Mouse (Mus musculus) gastrocnemius, adult 8-10 months (tissue): ENCODE data around the gene Inka2. TPM values are rescaled to one million over a fixed set of nuclear protein-coding genes. Genes with fewer than 3 reads are reported as not detected.

Source experiments
- DNase-seq, 2 experiments: peaks; one replicate each; pipeline ENCODE4 v3.0.0; 2022; ENCODE audit warnings: low spot score in 2 of 2
- total RNA-seq, 4 experiments: library from RNA; stranded (reverse); gene quantifications; 2 replicates each; pipeline ENCODE4 v1.2.4; 2022

Inka2 gene
- total RNA-seq, 4 experiments from 2014 or later = 2.5 to 4.4 (median 3.1) TPM

DNA sequence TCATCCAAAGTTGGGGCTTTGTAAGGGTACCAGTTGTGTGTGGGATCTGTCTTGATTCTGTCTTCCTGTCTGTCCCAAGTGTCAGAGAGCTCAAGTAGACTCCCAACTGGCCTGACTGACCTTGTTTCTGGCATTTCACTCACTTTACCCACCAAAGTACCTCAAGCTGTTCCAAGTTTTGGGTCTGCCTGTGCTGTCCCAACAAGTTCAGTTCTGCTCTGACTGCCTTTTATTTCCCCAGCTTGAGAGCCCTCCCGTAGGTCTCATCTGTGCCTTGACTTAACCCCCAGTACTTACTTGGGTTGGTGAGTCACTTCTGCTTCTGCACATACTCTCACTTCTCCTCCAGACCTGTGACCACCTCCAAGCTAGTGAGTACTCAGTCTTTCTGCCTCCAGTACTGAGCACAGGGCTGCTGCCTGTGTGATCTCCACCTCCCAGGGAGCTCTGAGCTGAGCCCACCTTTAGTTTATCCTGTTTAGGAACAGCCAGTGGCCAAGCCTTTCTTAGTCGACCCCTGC is 17.3 kb downstream of the Inka2 start:
- no peak for DNase-seq

DNA sequence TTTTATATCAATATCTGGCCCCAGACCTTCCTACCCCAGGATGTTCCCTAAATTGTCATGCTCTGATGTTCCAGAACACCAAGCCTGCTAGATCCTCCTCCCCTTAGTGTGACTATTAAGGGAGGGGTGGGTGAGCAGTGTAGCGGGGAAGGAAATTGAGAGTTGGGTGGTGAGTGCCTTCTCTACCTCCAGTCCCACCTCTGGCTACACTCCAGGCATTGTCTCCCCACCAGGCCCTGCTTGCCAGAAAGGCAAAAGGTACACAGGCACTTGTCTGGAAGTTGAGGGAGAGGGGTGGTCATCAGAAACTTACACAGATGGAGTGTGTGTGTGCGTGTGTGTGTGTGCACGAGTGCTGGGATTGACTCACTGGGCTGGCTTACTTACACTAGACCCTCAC is 18.1 kb downstream of the Inka2 start:
- no peak for DNase-seq

DNA sequence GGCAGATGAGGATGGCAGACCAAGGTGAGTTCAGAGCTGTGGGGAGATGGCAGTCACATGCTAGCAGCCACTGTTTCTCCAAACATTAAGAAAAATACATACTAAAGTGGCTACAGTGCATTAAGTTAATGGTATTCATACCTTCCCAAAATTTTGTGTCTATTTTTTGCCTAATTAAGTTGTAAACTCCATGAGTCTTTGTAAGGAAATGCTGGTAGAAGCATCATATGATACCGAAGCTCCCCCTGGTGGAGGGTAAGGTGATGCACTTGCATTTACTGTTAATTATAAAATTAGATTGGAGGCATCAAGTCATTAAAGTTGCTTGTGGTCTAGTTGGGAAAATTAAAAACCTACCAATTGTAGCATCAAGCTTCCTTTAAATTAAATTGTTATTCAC is 21.6 kb downstream of the Inka2 start:
- DNase-seq = no peak

DNA sequence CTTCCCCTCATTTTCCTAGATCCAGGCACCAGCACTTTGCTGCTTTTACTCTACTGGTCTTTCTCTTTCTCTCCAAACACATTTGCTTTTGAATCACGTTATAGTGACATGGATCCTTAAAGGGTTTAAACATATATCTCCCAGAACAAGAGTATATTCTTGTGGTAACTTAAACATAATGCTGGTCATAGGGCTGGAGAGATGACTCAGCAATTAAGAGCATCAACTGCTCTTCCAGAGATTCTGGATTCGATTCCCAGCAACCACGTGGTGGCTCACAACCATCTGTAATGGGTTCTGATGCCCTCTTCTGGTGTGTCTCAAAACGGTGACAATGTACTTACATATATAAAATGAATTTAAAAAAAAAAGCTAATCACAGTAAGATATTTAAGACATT is 28.0 kb downstream of the Inka2 start:
- no peak for DNase-seq

DNA sequence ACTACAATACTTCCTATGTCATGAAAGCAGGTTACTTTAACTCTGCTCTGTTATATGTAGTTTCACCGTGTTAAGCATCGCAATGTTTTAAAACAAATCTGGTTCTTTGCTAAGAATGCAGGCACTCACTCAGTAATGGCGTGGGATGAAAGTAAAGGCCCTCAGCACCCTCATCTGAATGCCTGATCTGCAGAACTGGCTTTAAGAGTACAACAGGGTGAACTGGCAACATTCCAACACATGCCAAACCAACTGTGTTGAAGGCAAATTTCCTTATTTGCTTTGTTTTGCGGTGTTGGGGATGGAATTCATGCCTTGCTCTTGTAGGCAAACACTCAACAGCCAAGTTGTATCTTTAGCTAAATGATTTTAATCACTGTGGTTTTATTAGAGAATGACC is 29.1 kb downstream of the Inka2 start:
- no peak for DNase-seq

DNA sequence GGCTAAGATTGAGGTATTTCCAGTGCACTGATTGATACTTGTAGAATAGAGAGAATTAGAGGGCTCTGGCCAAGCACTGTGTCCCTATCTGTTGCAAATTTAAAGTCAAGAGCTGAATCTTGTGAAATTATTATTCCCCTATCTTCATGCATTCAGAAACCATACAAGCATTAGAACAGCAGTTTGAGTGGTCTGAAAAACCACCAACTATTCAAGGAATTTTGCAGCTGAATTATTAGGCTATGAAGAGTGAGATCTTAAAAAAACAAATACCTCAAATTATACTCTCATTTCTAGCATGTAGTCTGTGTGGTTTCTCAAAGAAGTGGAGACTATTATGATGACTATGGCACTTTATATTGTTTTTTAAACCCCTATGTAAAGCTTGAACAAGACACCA is 30.9 kb downstream of the Inka2 start:
- no peak for DNase-seq

DNA sequence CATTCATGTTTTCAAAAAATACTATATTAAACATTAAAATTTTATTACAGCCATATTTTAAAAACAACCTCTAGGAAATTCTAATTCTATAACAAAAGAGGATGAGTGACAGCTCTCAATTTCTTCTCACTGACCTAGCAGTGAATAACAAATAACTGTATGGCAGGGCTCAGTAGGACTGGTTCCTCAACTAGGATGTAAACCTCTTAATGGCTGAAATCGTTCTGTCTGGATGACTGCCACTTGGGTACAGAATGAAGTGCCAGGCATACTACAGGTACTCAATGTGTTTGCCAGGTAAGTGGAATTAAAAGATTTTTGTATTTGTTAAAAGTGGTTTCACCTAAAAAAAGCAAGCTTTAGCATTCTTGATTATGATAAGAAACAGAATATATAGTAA is 31.7 kb downstream of the Inka2 start:
- DNase-seq = no peak

DNA sequence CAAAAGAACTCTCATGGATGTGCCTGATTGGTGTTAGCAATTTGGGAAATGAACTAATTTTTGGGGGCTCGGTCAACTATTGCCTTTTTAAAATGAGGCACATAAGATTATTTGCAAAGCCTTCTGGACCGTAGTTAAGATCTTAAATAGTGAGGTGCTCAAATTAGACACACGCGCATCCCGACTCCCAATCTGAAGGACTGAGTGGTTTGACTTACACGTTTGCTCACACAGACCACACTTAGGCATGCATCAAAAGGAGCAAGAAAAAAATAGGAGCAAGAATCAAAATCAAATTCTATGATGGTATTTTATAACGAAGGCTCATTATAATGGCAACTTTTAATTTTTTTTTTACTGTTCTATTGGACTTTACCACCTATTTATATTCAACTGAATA is 32.7 kb downstream of the Inka2 start:
- DNase-seq = no peak

DNA sequence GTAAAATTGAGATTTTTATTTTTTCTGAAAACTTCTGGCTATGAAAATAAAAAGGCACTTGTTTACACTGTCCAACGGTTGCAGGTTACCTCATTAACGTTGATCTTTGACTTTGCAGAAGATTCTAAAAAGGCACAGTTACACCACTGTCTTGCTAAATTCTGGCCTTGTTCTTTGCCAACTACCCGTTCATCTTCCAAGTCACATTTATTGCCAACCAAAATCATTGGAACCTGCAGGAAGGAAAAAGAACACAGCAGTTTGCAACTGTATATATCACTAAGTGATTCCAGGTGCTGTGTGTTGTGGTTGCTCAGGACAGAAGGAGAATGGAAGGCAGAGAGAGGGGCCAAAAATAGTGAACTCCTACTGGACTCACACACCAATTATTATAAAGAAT is 33.3 kb downstream of the Inka2 start:
- no peak for DNase-seq

DNA sequence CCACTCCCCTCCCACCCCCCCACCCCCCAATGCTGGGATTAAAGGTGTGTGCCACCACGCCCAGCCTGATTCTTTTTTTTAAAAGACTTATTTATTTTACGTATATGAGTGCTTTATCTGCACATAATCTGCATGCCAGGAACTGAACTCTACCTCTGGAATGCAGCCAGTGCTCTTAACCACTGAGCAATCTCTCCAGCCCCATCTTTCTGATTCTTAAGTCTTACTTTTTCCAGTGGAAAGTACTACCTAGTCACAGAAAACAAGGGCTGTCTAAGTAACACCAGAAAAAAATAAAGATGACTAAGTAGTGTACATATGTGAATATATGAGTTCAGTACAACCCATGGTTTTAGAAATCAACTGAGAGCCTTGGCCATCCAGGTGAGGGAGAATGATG is 42.1 kb downstream of the Inka2 start:
- DNase-seq = no peak

DNA sequence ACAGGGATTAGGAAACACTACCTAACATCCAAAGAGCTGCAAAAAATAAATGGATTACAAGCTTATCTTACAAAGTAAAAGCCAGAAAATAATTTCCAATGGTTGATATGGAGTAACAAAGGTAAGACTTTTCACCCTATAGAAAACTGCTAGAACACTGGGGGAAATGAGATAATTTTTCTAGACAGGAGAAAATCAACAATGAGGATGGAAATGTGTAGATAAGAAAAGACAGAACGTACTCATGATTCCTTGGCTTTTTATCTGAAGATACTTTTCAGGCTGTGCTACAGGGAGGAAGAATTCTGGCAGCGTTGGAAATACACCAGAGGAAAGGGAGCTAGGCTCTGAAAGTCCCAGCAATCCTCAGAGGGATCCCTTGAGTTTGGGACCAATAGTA is 46.4 kb downstream of the Inka2 start:
- DNase-seq = no peak

DNA sequence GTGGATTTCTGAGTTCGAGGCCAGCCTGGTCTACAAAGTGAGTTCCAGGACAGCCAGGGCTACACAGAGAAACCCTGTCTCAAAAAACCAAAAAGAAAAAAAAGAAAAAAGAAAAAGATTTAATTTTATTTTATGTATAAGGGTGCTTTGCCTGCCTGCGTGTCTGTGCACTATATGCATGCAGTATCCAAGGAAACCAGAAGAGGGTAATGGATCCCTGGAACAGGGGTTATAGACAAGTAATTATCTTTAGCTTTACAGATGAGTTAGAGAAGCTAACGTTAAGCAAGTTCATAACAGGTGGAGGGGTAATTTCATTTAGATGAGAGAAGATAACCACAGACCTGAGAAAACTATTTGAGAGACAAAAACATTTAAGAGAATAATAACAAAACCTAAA is 49.8 kb downstream of the Inka2 start:
- no peak for DNase-seq

DNA sequence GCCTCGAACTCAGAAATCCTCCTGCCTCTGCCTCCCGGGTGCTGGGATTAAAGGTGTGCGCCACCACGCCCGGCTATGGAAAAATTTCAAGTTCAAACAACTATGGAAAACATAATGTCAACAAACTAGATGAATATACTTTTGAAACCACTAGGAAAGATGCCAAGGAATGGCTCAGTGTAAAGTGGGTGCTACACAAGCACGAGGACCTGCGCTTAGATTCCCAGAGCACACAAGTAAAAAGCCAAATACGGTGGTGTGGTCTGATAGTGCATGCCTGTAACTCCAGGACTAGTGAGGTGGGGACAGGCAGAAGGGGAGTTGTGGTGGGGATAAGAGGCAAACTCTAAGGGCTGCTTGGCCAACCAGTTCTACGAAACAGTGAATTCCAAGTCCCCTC is 50.7 kb downstream of the Inka2 start:
- no peak for DNase-seq

DNA sequence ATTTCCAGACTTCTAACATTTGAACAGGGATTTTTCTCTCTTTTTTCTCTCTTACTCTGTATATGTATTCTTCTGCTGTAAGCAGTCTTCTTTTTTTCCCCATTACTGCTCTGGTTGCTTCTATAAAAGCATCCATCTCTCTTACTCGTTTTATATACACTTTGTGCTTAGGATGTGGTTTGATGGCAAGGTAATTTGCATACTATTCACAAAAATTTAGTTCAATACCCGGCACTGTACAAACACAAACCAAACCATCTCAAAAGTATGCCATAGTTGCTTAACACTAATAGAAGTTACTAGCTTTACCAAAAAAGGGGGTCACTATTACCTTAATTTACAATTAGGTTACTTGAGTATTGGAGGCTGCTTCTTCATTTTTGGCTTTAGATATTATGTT is 52.1 kb downstream of the Inka2 start:
- no peak for DNase-seq

DNA sequence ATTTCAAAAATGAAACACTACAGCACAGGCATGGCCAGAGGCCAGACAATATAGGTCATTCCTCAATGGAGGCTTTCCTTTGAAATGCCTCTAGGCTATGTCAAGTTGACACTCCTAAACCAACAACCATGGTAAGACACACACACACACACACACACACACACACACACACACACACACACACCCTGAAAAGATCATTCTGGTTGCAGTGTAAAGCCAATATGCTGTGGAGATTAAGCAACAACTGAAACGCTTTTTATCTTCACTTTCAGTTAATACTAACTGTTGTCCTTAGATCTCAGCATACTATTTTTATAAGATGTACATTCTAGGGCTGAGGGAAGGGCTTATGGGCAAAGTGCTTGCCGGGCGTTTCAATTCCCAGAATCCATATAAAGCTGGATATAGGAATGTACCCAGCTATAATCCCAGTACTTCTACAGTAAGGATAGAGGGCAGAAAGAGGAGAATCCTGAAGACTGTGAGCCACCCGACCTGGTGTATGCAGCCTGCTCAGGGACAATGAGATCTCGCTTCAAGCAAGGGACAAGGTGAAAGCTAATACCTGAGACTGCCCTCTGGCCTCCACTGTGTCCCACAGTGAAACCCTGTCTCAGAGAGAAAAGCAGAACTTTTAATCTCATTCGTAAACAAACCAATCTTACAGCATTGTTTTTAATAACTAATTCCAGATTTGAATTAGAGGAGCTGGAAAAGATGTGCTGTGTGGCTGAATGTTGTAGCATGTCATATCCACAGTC is 53.1 kb downstream of the Inka2 start:
- no peak for DNase-seq

DNA sequence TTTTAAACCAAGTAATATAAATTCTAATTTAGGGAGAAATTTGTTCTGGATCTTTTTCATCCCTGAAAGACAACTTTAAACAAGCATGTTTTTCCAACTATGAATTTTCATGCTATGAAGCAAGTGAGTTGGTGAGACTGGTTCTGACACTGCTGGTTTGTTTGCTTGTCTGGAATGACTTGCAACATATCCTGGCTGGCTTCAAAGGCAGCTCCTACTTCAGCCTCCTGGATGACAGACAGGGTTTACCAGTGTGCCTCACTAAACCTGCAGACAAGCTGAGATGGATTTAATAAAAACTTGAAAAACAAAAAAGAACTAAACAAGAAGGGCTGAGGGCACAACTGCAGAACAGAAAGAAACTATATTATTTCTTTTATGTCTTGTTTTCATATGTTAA is 53.7 kb downstream of the Inka2 start:
- no peak for DNase-seq

DNA sequence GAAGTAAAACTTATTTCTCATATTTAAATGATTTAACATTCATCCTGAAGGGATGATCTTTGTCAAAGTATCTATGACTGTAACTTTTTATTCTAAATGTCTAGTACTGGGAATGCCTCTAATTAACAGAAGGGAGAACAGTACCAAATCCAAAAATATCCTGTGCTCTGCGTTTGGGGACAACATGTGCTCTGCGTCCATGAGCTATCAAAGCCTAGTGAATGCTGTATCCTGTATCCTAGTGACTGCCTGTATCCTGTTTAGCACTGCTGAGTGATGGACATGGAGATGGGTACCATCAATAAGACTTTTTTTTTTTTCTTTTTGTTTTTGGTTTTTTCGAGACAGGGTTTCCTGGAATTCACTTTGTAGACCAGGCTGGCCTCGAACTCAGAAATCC is 54.3 kb downstream of the Inka2 start:
- no peak for DNase-seq

DNA sequence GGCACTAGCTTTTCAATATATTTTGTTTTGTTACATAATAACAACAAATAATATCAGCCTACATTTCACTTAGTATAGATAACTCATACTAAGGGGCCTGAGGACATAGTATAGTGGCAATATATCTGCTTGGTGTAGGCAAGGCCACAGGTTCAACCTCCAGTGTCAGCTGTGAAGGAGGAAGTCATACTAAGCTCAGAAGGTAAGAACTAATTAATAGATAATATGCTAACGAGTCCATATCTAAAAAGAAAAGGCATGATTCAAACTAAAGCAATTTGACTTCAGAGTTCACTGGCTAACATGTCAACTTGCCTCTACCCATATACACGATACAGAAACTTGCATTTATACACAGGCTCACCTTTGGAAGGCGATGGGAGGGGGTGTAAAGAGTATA is 55.7 kb downstream of the Inka2 start:
- no peak for DNase-seq

DNA sequence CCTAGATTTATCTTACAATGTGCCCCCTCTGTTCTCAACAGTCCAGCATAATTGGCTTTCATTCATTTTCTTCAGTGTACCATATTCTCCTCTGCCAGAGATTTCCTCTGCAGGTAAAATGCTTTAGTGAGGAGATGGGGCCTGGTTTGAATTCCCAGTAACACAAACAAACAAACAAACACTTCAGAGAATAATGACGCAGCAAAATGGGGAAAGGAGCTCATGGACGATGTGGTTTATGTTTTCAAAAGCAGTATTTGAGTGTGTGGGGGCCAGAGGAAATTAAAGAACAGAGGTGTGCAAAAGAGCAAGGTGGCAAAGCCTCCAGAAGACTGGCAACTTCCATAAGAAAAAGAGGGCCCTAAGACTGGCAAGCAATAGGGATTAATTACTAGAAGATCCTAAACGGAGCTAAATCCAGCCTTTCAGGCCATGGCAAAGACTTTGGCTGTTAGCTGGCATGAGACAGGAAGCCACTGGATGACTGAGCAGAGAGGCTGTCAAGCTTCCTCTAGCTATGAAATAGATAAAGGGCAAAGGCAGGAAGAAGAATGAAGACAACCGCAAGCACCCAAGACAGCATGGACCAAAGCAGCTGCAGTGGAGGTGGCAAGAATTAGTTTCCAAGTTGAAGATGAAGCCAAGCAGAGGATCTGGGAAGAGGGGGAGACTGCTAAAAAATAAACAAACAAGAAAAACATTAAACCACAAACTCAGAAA is 58.9 kb downstream of the Inka2 start:
- no peak for DNase-seq

DNA sequence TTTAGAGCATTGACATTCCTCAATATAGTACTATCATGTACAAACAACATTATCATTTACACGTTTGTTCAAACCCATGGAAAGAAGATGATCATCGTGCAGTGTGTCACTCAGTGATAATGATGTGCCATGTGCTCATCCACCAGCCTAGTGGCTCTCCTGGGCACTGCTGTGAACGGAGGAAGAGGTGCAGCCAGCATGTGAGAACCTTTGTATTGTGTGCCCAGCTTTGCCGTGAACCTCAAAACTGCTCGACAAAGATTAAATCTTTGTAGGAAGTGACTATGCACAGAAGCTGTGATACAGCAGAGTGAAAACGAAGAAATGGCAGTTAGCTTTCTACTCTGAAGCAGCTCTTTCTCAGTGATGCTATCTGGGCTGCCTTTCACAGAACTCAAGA is 64.1 kb downstream of the Inka2 start:
- no peak for DNase-seq

DNA sequence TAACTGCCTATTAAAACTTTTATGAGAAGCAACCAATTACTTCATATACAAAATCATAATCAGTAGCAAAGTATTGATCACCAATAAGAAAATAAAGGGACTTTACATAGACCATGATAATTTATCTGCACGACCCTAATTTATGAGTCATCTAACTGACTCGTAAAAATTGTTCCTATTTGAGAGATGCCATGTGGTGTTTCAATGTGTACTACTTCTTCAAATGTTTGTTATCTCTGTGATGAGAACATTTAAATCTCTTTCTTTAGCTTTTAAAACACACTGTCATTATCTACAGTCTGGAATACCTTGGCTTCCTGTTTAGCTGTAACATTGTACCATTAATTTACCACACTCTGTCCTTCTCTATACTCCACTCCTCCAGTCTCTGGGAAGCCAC is 65.0 kb downstream of the Inka2 start:
- DNase-seq = no peak
